Comparison of ENCODE assay signal across 15 mouse cellular contexts in the genomic region with DNA sequence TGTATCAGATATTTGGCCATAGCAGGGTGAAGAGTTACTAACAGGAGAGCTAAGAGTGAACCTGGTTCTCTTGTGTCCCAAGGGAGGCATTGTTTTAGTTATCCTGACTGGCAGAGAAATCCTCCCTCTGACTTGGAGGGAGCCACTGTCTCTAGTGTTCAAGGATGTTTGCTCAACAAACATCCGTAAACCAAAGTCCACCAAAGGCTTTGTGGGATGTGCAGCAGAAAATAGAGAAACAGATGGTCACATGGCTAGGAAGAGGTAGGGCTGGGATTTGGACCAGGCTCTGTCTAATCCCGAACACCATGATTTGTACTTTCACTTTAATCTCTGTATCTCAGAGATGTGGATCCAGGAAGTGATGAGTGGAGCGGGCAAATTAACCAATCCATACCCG. TPM values are rescaled to one million over a fixed set of nuclear protein-coding genes. Genes with fewer than 3 reads are reported as not detected.
"Had no signal": no experiment of that assay in that cellular context is flagged by ENCODE, and none has a peak within 500 bp of the region (broad histone marks: within the 10 kb centered on the region; RNA-seq: fewer than 3 reads in every experiment).

No protein-coding gene starts in this region.

- H3K9me3 ChIP-seq: hindbrain, embryonic 15.5 days; liver, embryonic 12.5 days; liver, embryonic 15.5 days; megakaryocyte, embryonic 14.5 days; midbrain, embryonic 13.5 days had no signal

- H3K4me2 ChIP-seq: hindbrain, embryonic 15.5 days; liver, embryonic 12.5 days; liver, embryonic 15.5 days; midbrain, embryonic 13.5 days had no signal

- ATAC-seq: liver, embryonic 12.5 days; midbrain, embryonic 13.5 days; midbrain, embryonic 16.5 days had no signal

- H3K27me3 ChIP-seq: hindbrain, embryonic 15.5 days; midbrain, embryonic 13.5 days had no signal

- H3K9ac ChIP-seq: hindbrain, embryonic 15.5 days; liver, embryonic 12.5 days; liver, embryonic 15.5 days; midbrain, embryonic 13.5 days had no signal

- H3K36me3 ChIP-seq: hindbrain, embryonic 15.5 days; liver, embryonic 12.5 days; liver, embryonic 15.5 days had no signal

- H3K27ac ChIP-seq: hindbrain, embryonic 15.5 days; kidney, postnatal 0 days; liver, embryonic 12.5 days; liver, embryonic 15.5 days; midbrain, embryonic 10.5 days; midbrain, embryonic 13.5 days; stomach, postnatal 0 days had no signal

- DNase-seq: kidney, adult 18-20 months; kidney, postnatal 36 days; lung, adult 2 months; thymus, adult 2 months; thymus, postnatal 14 days; thymus, postnatal 4 days had no signal

- H3K4me3 ChIP-seq: hindbrain, embryonic 15.5 days; liver, embryonic 12.5 days; liver, embryonic 15.5 days; megakaryocyte, embryonic 14.5 days; midbrain, embryonic 10.5 days; midbrain, embryonic 13.5 days had no signal

RNA-seq across cellular contexts. Expression of a gene that starts 3.6 kb away (rescaled TPM):
- polyA plus RNA-seq: liver, embryonic 12.5 days; liver, embryonic 15.5 days; lung, adult 2 months; thymus, adult 2 months had no signal
